Mouse (Mus musculus) neural tube, embryonic 14.5 days (tissue): Measurements from ENCODE around the gene Wnt10a. TPM values are rescaled to one million over a fixed set of nuclear protein-coding genes. Genes with fewer than 3 reads are reported as not detected.
A peak's percentile ranks its signal among the peaks of the same experiment; 100 is the strongest.

Source experiments
- ATAC-seq: fragments of 200-750 bp; cut with Nextera tagmentation; 2 replicates; pipeline ENCODE4 v1.8.0; 2017; ENCODE audit warnings: low read depth, mild to moderate bottlenecking, moderate TSS enrichment, moderate library complexity
- H3K27ac ChIP-seq: fragments of 300-500 bp; sonication (generic); 2 replicates; pipeline ENCODE4 v1.5.1; 2014; ENCODE audit warnings: low read depth, mild to moderate bottlenecking, control low read depth, low read length, moderate library complexity, mixed read lengths
- H3K27me3 ChIP-seq: fragments of 300-500 bp; sonication (generic); 2 replicates; pipeline ENCODE4 v1.6.1; 2014; ENCODE audit warnings: low read length; ENCODE audit not compliant: control insufficient read depth, insufficient read depth
- H3K36me3 ChIP-seq: fragments of 300-500 bp; sonication (generic); 2 replicates; pipeline ENCODE4 v1.6.1; 2014; ENCODE audit warnings: low read length, mixed read lengths; ENCODE audit not compliant: control insufficient read depth, insufficient read depth
- H3K4me1 ChIP-seq: fragments of 300-500 bp; sonication (generic); 2 replicates; pipeline ENCODE4 v1.6.1; 2014; ENCODE audit warnings: low read length; ENCODE audit not compliant: control insufficient read depth, insufficient read depth
- H3K4me2 ChIP-seq: fragments of 300-500 bp; sonication (generic); 2 replicates; pipeline ENCODE4 v1.6.1; 2014; ENCODE audit warnings: mild to moderate bottlenecking, low read depth, low read length, control low read depth
- H3K4me3 ChIP-seq: fragments of 300-500 bp; sonication (generic); 2 replicates; pipeline ENCODE4 v1.5.1; 2014; ENCODE audit warnings: low read depth, low read length, control low read depth, mixed read lengths
- H3K9ac ChIP-seq: fragments of 300-500 bp; sonication (generic); replicated peaks from 2 replicates; pipeline ENCODE4 v1.6.1; 2014; ENCODE audit warnings: low read depth, mild to moderate bottlenecking, control low read depth, low read length, mixed read lengths
- H3K9me3 ChIP-seq: fragments of 300-500 bp; sonication (generic); 2 replicates; pipeline ENCODE4 v1.6.1; 2016; ENCODE audit warnings: low read length; ENCODE audit not compliant: control insufficient read depth
- WGBS: fragments of 180-500 bp; shearing (Covaris S2); extraction: QIAGEN DNeasy Blood & Tissue Kit; methylation state at CpG from one replicate; pipeline ENCODE4 v1.1.7; 2014; 5-methylcytosine and 5-hydroxymethylcytosine counted together
- polyA plus RNA-seq: library from polyadenylated mRNA; unstranded; fragments of >200 nt; fragmentation: Nextera tagmentation; extraction: Ambion mirVana; gene quantifications from 2 replicates; pipeline ENCODE4 v1.2.1, GENCODE M21; 2014

The Wnt10a gene
- polyA plus RNA-seq, 1 experiment from 2014 or later = not detected

- H3K4me2 ChIP-seq = no peak overlapping the region
- H3K9me3 ChIP-seq = no peaks in the 10 kb centered on the region
- H3K4me1 ChIP-seq = no peaks in the 10 kb centered on the region
- WGBS = 80% methylated on average over 5 of the region's 5 CpGs
- no peak overlapping the region for H3K27ac ChIP-seq
- no peaks in the 10 kb centered on the region for H3K27me3 ChIP-seq
- no peak for ATAC-seq
- H3K36me3 ChIP-seq = no peaks in the 10 kb centered on the region
- H3K4me3 ChIP-seq = no peak overlapping the region
- no peak overlapping the region for H3K9ac ChIP-seq
These were observed 37.0 kb upstream of the Wnt10a start for GRCm38 (mm10) chr1:74754175-74754785.

- H3K4me2 ChIP-seq = no peak overlapping the region
- H3K9me3 ChIP-seq = no peaks in the 10 kb centered on the region
- no peak overlapping the region for H3K27ac ChIP-seq
- no peaks in the 10 kb centered on the region for H3K27me3 ChIP-seq
- no peaks in the 10 kb centered on the region for H3K36me3 ChIP-seq
- H3K4me3 ChIP-seq = no peak overlapping the region
- no peaks in the 10 kb centered on the region for H3K4me1 ChIP-seq
- WGBS = 29% methylated on average over 4 of the region's 4 CpGs
- H3K9ac ChIP-seq = no peak overlapping the region
- no peak for ATAC-seq
These were observed 31.5 kb upstream of the Wnt10a start for GRCm38 (mm10) chr1:74759773-74760172.

GRCm38 (mm10) chr1:74763081-74763480 lies 28.2 kb upstream of the Wnt10a start:
- Histone ChIP-seq H3K27me3 (0 out of 2 replicates have a peak, but pooled peaks cover 2% of the 10 kb centered on the region), H3K4me3 (no peak overlapping the region), H3K9ac (no peak overlapping the region), H3K27ac (no peak overlapping the region), H3K4me1 (no peaks in the 10 kb centered on the region), H3K9me3 (no peaks in the 10 kb centered on the region), H3K36me3 (no peaks in the 10 kb centered on the region), H3K4me2 (no peak overlapping the region)
- 0% methylated on average over 6 of the region's 6 CpGs for WGBS
- ATAC-seq = no peak

GRCm38 (mm10) chr1:74770727-74771466 lies 20.4 kb upstream of the Wnt10a start:
- WGBS = under 1% methylated on average over 35 of the region's 35 CpGs
- Histone ChIP-seq H3K9me3 (no peaks in the 10 kb centered on the region), H3K36me3 (no peaks in the 10 kb centered on the region), H3K4me3 (peak overlapping the region; percentile 36; the same call in 1 of the 2 replicates), H3K27ac (no peak overlapping the region), H3K4me1 (peaks cover 11% of the 10 kb centered on the region; the same call in 1 of the 2 replicates), H3K27me3 (peaks cover 47% of the 10 kb centered on the region), H3K9ac (no peak overlapping the region), H3K4me2 (peak overlapping the region; percentile 76)
- 0 out of 2 replicates have a peak, but pooled peaks have one; percentile 9 for ATAC-seq

- 2% methylated on average over 10 of the region's 26 CpGs for WGBS
- H3K27ac ChIP-seq = no peak overlapping the region
- H3K27me3 ChIP-seq = peaks cover 47% of the 10 kb centered on the region
- H3K9ac ChIP-seq = peak overlapping the region; percentile 50; the same call in 1 of the 2 replicates
- H3K4me2 ChIP-seq = peak overlapping the region; percentile 76
- H3K4me3 ChIP-seq = peak overlapping the region; percentile 36
- ATAC-seq = no peak
- H3K9me3 ChIP-seq = no peaks in the 10 kb centered on the region
- H3K4me1 ChIP-seq = peaks cover 11% of the 10 kb centered on the region; the same call in 1 of the 2 replicates
- H3K36me3 ChIP-seq = no peaks in the 10 kb centered on the region
These were observed 19.9 kb upstream of the Wnt10a start for GRCm38 (mm10) chr1:74771467-74771844.

- Histone ChIP-seq H3K27ac (no peak within 1 kb of the TSS), H3K27me3 (peaks cover 47% of the 10 kb centered on the region), H3K4me3 (peak within 1 kb of the TSS; percentile 36), H3K4me1 (peaks cover 11% of the 10 kb centered on the region; the same call in 1 of the 2 replicates), H3K9ac (peak within 1 kb of the TSS; percentile 50; the same call in 1 of the 2 replicates), H3K36me3 (no peaks in the 10 kb centered on the region), H3K9me3 (no peaks in the 10 kb centered on the region), H3K4me2 (peak within 1 kb of the TSS; percentile 76)
- no peak for ATAC-seq
- WGBS = no CpG with 5 or more reads among the region's 8 CpGs
These were observed 19.6 kb upstream of the Wnt10a start, which contains the start of gene Wnt6 for GRCm38 (mm10) chr1:74771845-74771930. Gene Wnt6 (plus strand): TSS chr1:74771892.

GRCm38 (mm10) chr1:74771931-74772620 lies 19.2 kb upstream of the Wnt10a start:
- Histone ChIP-seq H3K9me3 (no peaks in the 10 kb centered on the region), H3K4me2 (peak overlapping the region; percentile 76), H3K4me1 (peaks cover 11% of the 10 kb centered on the region; the same call in 1 of the 2 replicates), H3K9ac (peak overlapping the region; percentile 50; the same call in 1 of the 2 replicates), H3K27me3 (peaks cover 49% of the 10 kb centered on the region), H3K4me3 (peak overlapping the region; percentile 36), H3K36me3 (no peaks in the 10 kb centered on the region), H3K27ac (no peak overlapping the region)
- ATAC-seq = 0 out of 2 replicates have a peak, but pooled peaks have one; percentile 32
- WGBS = under 1% methylated on average over 32 of the region's 51 CpGs

- Histone ChIP-seq H3K9me3 (no peaks in the 10 kb centered on the region), H3K4me1 (peaks cover 11% of the 10 kb centered on the region; the same call in 1 of the 2 replicates), H3K4me2 (0 out of 2 replicates have a peak overlapping the region, but pooled peaks have one; percentile 11), H3K9ac (no peak overlapping the region), H3K4me3 (no peak overlapping the region; the same call in 1 of the 2 replicates), H3K27me3 (peaks cover 47% of the 10 kb centered on the region), H3K36me3 (no peaks in the 10 kb centered on the region), H3K27ac (no peak overlapping the region)
- ATAC-seq = peak; percentile 85
- WGBS = 0% methylated on average over 15 of the region's 15 CpGs
These were observed 18.2 kb upstream of the Wnt10a start for GRCm38 (mm10) chr1:74773136-74773535.

- Histone ChIP-seq H3K4me3 (no peak overlapping the region), H3K27ac (no peak overlapping the region), H3K9me3 (no peaks in the 10 kb centered on the region), H3K36me3 (no peaks in the 10 kb centered on the region), H3K4me1 (peaks cover 11% of the 10 kb centered on the region; the same call in 1 of the 2 replicates), H3K4me2 (no peak overlapping the region), H3K27me3 (peaks cover 41% of the 10 kb centered on the region), H3K9ac (no peak overlapping the region)
- 15% methylated on average over 7 of the region's 7 CpGs for WGBS
- ATAC-seq = no peak
These were observed 17.3 kb upstream of the Wnt10a start for GRCm38 (mm10) chr1:74774062-74774461.
